Mouse (Mus musculus) cortical plate, adult 2 months (tissue): Measurements from ENCODE around the gene Phf6.

ENCODE experiments used
- CTCF ChIP-seq: fragments of 200-500 bp; IDR thresholded peaks from 2 replicates; pipeline ENCODE4 v1.5.1; 2011; ENCODE audit warnings: mild to moderate bottlenecking, control low read depth, low read length; ENCODE audit not compliant: insufficient read depth; ENCODE audit errors: extremely low read depth
- POLR2A ChIP-seq: fragments of 200-500 bp; IDR thresholded peaks from 2 replicates; pipeline ENCODE4 v1.6.1; 2011; ENCODE audit warnings: mild to moderate bottlenecking, low read length, control low read depth; ENCODE audit not compliant: insufficient read depth; ENCODE audit errors: extremely low read depth

- no peak for TF ChIP-seq CTCF
- no peak for TF ChIP-seq POLR2A
Observed at GRCm38 (mm10) chrX:52913856-52914255, 1.8 kb downstream of the Phf6 start.
